Mouse (Mus musculus) layer of hippocampus, adult 9-10 months (tissue): Measurements from ENCODE around the gene Insl3.
"Not testable (repeated sequence)": the region's sequence is repeated elsewhere in the genome, so short reads cannot be mapped to it uniquely, and the experiment has no call there.

Experiments
- DNase-seq: peaks from one replicate; pipeline ENCODE4 v3.0.0; 2022; ENCODE audit warnings: low spot score

Gene Insl3

GRCm38 (mm10) chr8:71677555-71677954, 11.5 kb upstream of the Insl3 start:
- no peak for DNase-seq

GRCm38 (mm10) chr8:71678216-71678615, 10.8 kb upstream of the Insl3 start:
- no peak for DNase-seq

GRCm38 (mm10) chr8:71679116-71679515, 9.9 kb upstream of the Insl3 start:
- DNase-seq = no peak

DNA sequence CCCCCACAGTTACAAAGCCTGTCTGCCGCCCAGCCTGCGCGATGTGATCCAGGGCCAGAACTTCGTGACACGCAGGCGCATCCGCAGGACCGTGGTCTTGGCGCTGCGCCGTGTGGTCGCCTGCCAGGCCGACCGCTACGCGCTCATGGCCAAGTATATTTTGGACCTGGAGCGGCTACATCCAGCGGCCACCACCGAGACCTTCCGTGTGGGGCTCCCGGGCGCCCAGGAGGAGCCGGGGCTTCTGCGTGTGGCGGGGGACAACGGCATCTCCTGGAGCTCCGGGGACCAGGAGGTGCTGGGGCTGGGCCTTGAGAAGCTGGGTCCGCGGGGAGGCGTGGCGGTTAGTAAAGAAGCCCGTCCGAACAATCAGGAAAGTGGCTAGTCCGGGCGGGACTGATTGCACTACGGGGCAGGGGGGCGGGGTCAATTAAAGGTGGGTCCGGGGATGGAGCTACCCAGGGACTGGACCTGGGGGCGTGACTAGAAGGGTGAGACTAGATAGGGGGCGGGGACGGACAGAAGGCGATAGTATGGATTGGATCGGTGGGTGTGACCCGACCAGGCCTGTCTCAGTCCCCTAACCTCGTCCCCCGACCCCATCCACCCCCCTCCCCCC, 9.4 kb upstream of the Insl3 start:
- DNase-seq = no peak

- DNase-seq = no peak
These were observed 8.5 kb upstream of the Insl3 start for GRCm38 (mm10) chr8:71680471-71680870.

GRCm38 (mm10) chr8:71681369-71681915, 7.6 kb upstream of the Insl3 start:
- DNase-seq = no peak

DNA sequence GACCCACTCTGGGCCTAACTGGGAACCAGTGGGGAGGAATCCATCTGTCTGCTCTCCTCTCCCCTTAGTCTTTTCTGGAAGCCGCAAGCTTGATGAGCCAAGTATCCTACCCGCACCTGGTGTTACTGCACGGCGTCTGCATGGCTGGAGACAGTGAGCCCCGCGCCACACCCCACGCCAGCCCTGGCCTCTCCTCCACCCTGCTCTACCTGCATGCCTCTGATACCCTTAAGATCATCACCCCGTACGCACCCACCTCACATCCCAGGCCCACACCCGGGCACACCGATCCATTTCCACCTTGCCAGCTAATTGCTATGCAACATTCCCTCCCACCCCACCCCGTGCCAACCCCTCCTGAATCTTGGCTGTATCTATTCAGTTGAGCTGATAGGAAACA, 6.2 kb upstream of the Insl3 start:
- DNase-seq = no peak

- no peak for DNase-seq
These were observed 4.3 kb upstream of the Insl3 start for GRCm38 (mm10) chr8:71684701-71685100.

- DNase-seq = no peak
These were observed 3.4 kb upstream of the Insl3 start for GRCm38 (mm10) chr8:71685573-71685972.

DNA sequence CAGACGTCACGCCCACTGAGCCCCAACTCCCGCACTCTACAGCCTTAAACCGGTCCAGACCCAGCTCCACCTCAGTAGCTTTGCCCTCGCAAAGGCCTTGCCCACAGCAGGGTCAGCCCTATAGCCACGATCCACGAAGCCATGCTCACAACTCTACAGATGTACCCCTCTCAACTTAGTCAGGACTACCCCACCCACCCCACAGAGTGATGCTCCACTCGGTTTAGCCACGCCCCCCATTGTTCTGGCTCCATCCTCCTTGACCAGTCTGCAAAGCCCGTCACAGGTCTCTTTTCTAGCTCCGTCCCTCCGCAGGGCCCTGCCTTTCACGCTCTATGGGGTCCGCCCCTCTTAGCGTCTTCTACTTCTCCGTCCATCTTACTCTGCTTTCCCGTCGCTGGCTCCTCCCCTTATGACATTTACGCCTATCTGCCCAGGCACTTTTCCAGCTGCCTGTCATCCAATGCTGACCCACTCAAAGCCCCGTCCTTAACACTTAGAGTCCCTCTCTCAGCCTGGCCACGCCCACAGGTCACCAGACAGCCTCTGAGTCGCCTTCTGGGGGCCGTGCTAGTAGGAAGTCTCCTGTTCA, 2.8 kb upstream of the Insl3 start:
- no peak for DNase-seq

GRCm38 (mm10) chr8:71687616-71688015, 1.4 kb upstream of the Insl3 start:
- DNase-seq = no peak

DNA sequence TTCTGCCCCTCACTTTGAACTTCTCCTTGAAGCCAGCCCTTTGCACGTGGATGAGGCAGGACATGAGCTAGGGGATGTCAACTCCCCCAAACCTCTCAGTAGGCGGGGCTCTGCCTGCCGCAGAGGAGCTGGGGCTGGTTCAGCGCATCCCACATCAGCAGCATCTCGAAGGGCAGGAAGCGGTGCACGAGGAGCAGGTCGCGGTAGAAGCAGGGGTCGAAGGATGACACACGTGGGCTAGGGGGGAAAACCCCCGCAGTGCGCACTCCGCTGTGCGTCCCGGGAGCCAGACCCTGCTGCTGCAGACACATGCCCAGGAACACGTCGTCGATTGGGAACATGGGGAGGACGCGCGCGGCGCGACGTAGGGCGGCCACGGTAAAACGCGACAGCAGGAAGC, 3.5 kb downstream of the Insl3 start:
- no peak for DNase-seq

- no peak for DNase-seq
These were observed 4.4 kb downstream of the Insl3 start for GRCm38 (mm10) chr8:71693166-71694041.

- not testable (repeated sequence) for DNase-seq
These were observed 6.4 kb downstream of the Insl3 start for GRCm38 (mm10) chr8:71695456-71695855.

DNA sequence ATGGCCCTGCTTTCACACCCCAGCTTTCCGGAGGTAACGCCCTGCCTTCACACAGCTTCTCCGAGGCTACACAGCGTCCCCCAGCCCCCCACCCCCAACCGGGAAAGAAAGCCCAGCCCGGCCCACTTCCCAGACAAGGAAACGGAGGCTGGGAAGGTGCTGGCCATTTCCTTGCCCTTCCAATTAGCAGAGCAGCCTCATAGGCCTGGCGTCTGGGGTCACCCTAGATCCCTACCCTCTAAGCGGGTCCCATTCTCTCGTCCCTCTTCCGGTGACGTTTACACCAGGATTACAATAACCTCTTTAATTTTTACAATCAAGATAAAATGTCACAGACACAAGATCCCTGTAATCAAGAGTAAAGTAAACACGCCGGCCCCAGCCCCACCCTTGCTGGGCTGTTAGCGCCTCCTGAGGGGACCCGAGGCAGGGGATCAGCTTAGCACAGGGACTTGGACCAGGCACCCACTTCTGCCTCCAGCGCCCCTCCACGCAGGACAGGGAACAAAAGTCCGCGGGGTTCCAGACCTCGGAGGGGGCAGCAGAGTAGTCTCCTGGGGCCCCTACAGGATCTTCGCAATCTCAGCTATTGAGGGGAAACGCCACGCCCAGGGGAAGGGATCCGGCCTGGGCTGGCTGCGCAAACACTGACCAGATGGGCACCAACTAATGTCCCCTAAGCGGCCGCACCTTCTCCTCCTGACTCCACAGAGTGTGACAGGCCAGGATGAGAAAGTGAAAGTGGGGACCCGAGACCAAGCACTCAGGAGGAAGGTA, 11.7 kb downstream of the Insl3 start:
- no peak for DNase-seq

DNA sequence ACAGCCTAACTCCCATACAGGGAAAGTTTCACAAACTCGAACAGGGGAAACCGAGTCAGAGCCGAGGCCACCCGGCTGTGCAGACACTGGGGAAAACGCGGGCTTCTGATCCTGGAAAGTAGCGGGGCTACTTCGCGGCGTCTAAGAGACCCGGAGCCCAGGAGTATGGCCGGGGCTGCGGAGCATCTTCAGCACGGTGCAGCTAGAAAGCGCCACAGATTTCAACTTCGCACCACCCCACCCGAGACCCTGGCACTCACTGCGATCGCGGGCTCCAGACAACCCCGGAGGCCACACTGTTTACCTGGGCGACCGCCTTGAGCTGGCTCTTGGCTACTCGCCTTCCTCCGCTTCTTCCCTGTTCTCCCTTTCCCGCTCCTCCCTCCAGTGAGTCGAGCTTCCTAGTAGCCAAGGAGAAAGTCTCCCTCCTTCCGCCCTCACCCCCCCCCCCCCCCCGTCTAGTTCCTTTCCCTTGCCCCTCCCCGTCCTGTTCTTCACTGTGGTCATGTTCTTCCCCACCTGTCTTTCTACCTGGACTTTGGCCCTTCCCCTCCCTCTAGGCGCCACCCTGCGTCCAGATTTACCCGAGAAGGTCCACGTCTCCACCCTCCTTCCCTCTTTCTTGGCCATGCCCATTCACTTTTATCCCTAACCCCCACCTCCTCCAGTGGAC, 12.5 kb downstream of the Insl3 start, which contains the start of gene B3gnt3:
B3gnt3 (minus strand) TSS at position 376 of the 673 bp plus-strand sequence.
- no peak for DNase-seq

- no peak for DNase-seq
These were observed 13.0 kb downstream of the Insl3 start for GRCm38 (mm10) chr8:71702087-71702432.

- no peak for DNase-seq
These were observed 13.9 kb downstream of the Insl3 start for GRCm38 (mm10) chr8:71702923-71703322.

- not testable (repeated sequence) for DNase-seq
These were observed 14.4 kb downstream of the Insl3 start for GRCm38 (mm10) chr8:71703400-71703799.

GRCm38 (mm10) chr8:71707874-71708273, 18.9 kb downstream of the Insl3 start:
- DNase-seq = no peak

- DNase-seq = no peak
These were observed 20.3 kb downstream of the Insl3 start for GRCm38 (mm10) chr8:71709134-71709799.
